Mouse (Mus musculus) myocyte (in vitro differentiated cells): ENCODE measurements at regions not wholly inside any gene's neighbourhood (a gene's known extent, or its start where the extent isn't known, plus 50 kb on each side); places are given as distances from the start of the nearest gene placed in this dataset.

Source experiments
- CEBPB ChIP-seq: IDR thresholded peaks from 2 replicates; pipeline ENCODE4 v1.6.1; 2011; ENCODE audit warnings: mild to moderate bottlenecking, moderate library complexity; ENCODE audit not compliant: poor library complexity, insufficient read depth, severe bottlenecking
- E2F4 ChIP-seq: IDR thresholded peaks from one replicate; pipeline ENCODE4 v1.6.1; 2011; ENCODE audit warnings: mild to moderate bottlenecking, control low read depth, moderate library complexity; ENCODE audit not compliant: insufficient read depth
- MAX ChIP-seq: IDR thresholded peaks from one replicate; pipeline ENCODE4 v1.6.1; 2011; ENCODE audit warnings: low read depth, mild to moderate bottlenecking, control low read depth
- MYOD1 ChIP-seq, 3 experiments: IDR thresholded peaks; one replicate each; pipeline ENCODE4 v1.6.1; 2011; ENCODE audit warnings: control low read depth in 2 of 3, low read depth in 2 of 3, mild to moderate bottlenecking in 2 of 3, moderate library complexity in 1 of 3; ENCODE audit not compliant: insufficient read length in 2 of 3, control insufficient read depth in 1 of 3
- POLR2A ChIP-seq: IDR thresholded peaks from one replicate; pipeline ENCODE4 v1.6.1; 2011; ENCODE audit warnings: low read depth, mild to moderate bottlenecking, control low read depth, moderate library complexity; ENCODE audit not compliant: insufficient read length
- POLR2AphosphoS2 ChIP-seq: IDR thresholded peaks from one replicate; pipeline ENCODE4 v1.6.1; 2011; ENCODE audit warnings: low read depth, control low read depth; ENCODE audit not compliant: insufficient read length
- REST ChIP-seq: IDR thresholded peaks from one replicate; pipeline ENCODE4 v1.6.1; 2011; ENCODE audit warnings: mild to moderate bottlenecking, control low read depth, moderate library complexity; ENCODE audit not compliant: insufficient read depth, insufficient read length
- SRF ChIP-seq: IDR thresholded peaks from one replicate; pipeline ENCODE4 v1.6.1; 2011; ENCODE audit warnings: low read depth; ENCODE audit not compliant: control insufficient read depth, insufficient read length
- TCF12 ChIP-seq: IDR thresholded peaks from one replicate; pipeline ENCODE4 v1.6.1; 2011; ENCODE audit warnings: mild to moderate bottlenecking, control low read depth; ENCODE audit not compliant: poor library complexity, insufficient read depth, severe bottlenecking

DNA sequence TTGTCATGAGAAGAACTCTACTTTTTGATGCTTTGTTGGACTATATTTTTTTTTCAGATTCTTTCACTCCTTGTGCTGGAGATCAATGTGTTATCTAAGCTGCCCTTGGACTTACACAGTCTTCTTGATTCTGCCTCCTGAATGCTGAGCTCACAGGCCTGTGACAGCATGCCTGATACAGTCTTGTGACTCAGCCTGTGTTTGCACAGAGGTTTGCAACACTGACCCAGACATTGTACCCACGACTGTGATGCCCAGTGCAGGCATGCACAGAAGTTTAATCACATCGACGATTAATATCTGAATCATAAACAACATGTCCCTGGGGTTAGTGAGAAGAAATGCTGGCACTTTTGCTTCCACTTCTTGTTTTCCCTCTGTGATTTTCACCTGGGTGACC, 322.0 kb upstream of the Itga1 start:
- TF ChIP-seq POLR2A (no peak), E2F4 (no peak), SRF (no peak), MYOD1 (IDR thresholded peaks at IDR 0.05; ENCODE audit: control insufficient read depth in 1 of 3, insufficient read length in 2 of 3, low read depth in 2 of 3) (no peak), TCF12 (no peak), POLR2AphosphoS2 (no peak), REST (no peak), MAX (no peak), CEBPB (no peak)
